Mouse (Mus musculus) gastrocnemius, postnatal 14 days (tissue): ENCODE measurements around the gene Vps11. TPM values are rescaled to one million over a fixed set of nuclear protein-coding genes. Genes with fewer than 3 reads are reported as not detected.
"Not testable (repeated sequence)": the region's sequence is repeated elsewhere in the genome, so short reads cannot be mapped to it uniquely, and the experiment has no call there.

Experiments used
- DNase-seq: peaks from one replicate; pipeline ENCODE4 v3.0.0; 2021; ENCODE audit warnings: mixed read lengths
- intact Hi-C: fragments of 180-260 bp; cut with DNase I; formaldehyde crosslinking; loops from one replicate; pipeline ENCODE4 v1.15.1; 2025; ENCODE audit warnings: low total_unique reads
- total RNA-seq, 2 experiments: library from RNA; stranded (reverse); gene quantifications; 2 replicates each; pipeline ENCODE4 v1.2.3; 2021

The Vps11 gene
- total RNA-seq, 2 experiments from 2014 or later = 15.6 to 16.9 TPM

GRCm38 (mm10) chr9:44337436-44338169 lies 23.9 kb downstream of the Vps11 start:
- DNase-seq = no peak
- intact Hi-C loops = no loop called here

- DNase-seq = no peak
- intact Hi-C loops = no loop called here
Observed at GRCm38 (mm10) chr9:44336964-44337363, 24.5 kb downstream of the Vps11 start.

GRCm38 (mm10) chr9:44336513-44336912 lies 25.0 kb downstream of the Vps11 start:
- intact Hi-C loops, DNase-seq: not testable (repeated sequence)

GRCm38 (mm10) chr9:44336093-44336406 lies 25.4 kb downstream of the Vps11 start:
- intact Hi-C loops = no loop called here
- DNase-seq = no peak

GRCm38 (mm10) chr9:44335331-44336092 lies 26.0 kb downstream of the Vps11 start:
- DNase-seq = peak; percentile 53
- intact Hi-C loops = no loop called here

GRCm38 (mm10) chr9:44334396-44335330 lies 26.8 kb downstream of the Vps11 start, which contains the start of gene H2afx:
H2afx (plus strand) TSS chr9:44334694.
- intact Hi-C loops = loop anchor here (5.0 kb wide), 1 partner anchor 37 kb away; no protein-coding TSS in a partner anchor
- peak; percentile 96 for DNase-seq

GRCm38 (mm10) chr9:44332918-44333638 lies 28.4 kb downstream of the Vps11 start:
- intact Hi-C loops = loop anchor here (5.0 kb wide), 1 partner anchor 36 kb away; no protein-coding TSS in a partner anchor
- DNase-seq = no peak

GRCm38 (mm10) chr9:44330736-44331135 lies 30.7 kb downstream of the Vps11 start:
- no peak for DNase-seq
- intact Hi-C loops = loop anchor here (5.0 kb wide), 1 partner anchor 33 kb away; no protein-coding TSS in a partner anchor

GRCm38 (mm10) chr9:44327926-44328325 lies 33.5 kb downstream of the Vps11 start:
- intact Hi-C loops = no loop called here
- no peak for DNase-seq

- intact Hi-C loops = no loop called here
- no peak for DNase-seq
Observed at GRCm38 (mm10) chr9:44327064-44327711, 34.3 kb downstream of the Vps11 start.

GRCm38 (mm10) chr9:44326371-44327063 lies 35.0 kb downstream of the Vps11 start:
- DNase-seq = peak; percentile 87
- intact Hi-C loops = no loop called here

- intact Hi-C loops = no loop called here
- DNase-seq = no peak
Observed at GRCm38 (mm10) chr9:44325768-44326370, 35.6 kb downstream of the Vps11 start, which contains the start of gene Dpagt1. Dpagt1 (plus strand) TSS chr9:44326019.

- DNase-seq, intact Hi-C loops: not testable (repeated sequence)
Observed at GRCm38 (mm10) chr9:44325032-44325767, 36.3 kb downstream of the Vps11 start.

GRCm38 (mm10) chr9:44324147-44324546 lies 37.3 kb downstream of the Vps11 start:
- intact Hi-C loops = no loop called here
- DNase-seq = no peak

GRCm38 (mm10) chr9:44323656-44324055 lies 37.8 kb downstream of the Vps11 start:
- DNase-seq, intact Hi-C loops: not testable (repeated sequence)

GRCm38 (mm10) chr9:44320799-44321133 lies 40.7 kb downstream of the Vps11 start:
- DNase-seq = no peak

More at GRCm38 (mm10) chr9:44320799-44321133, 40.7 kb downstream of the Vps11 start:
- intact Hi-C loops = no loop called here
